Mouse (Mus musculus): ENCODE data around the gene Olfr769.

DNA sequence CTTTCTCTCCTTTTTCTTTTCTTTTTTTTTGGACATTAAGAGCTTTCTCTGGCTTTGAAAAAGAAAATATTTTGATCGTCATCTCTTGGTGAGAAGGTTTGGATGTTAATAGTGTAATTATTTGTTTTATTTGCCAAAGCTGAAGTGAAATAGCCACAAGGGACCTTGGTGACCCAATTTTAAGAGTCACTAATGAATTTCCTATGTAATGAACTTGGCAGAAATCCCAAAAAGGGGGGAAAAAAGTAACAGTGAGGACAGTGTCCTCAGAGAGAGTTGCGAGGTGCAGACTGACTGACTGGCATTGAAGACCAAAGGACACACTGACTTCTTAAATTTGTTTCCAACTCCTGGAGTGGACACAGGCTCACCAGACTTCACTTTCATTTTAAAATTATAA lies 21.2 kb upstream of the Olfr769 start, which contains the start of gene Olfr770:
- TF ChIP-seq POLR2A (IDR thresholded peaks at IDR 0.05; ENCODE audit: borderline replicate concordance, insufficient read depth, low read length) (no peak), CTCF (IDR thresholded peaks at IDR 0.05; ENCODE audit: borderline replicate concordance, insufficient read depth, low read depth, low read length) (no peak)

Data from cerebellum, adult 2 months (tissue).